Mouse (Mus musculus) E14TG2a.4 (cell line): Measurements from ENCODE around the gene Arhgap10.

ENCODE experiments used
- H3K27me3 ChIP-seq: 2 replicates; pipeline ENCODE4 v1.6.1; 2014; ENCODE audit warnings: low read length, control low read depth; ENCODE audit not compliant: insufficient read depth
- H3K36me3 ChIP-seq: 2 replicates; pipeline ENCODE4 v1.6.1; 2014; ENCODE audit warnings: low read length, control low read depth; ENCODE audit not compliant: insufficient read depth
- H3K4me1 ChIP-seq: replicated peaks from 2 replicates; pipeline ENCODE4 v1.6.1; 2014; ENCODE audit warnings: low read depth, low read length, control low read depth
- H3K4me3 ChIP-seq: replicated peaks from 2 replicates; pipeline ENCODE4 v1.5.1; 2014; ENCODE audit warnings: mild to moderate bottlenecking, low read length
- H3K9me3 ChIP-seq: 2 replicates; pipeline ENCODE4 v1.6.1; 2014; ENCODE audit warnings: low read length, control low read depth
- CTCF ChIP-seq: conservative IDR thresholded peaks from 2 replicates; pipeline ENCODE4 v1.5.1; 2014; ENCODE audit warnings: low read length
- NANOG ChIP-seq: IDR thresholded peaks from 2 replicates; pipeline ENCODE4 v1.6.1; 2014; ENCODE audit warnings: borderline replicate concordance, low read length, mixed read lengths
- POU5F1 ChIP-seq: IDR thresholded peaks from 2 replicates; pipeline ENCODE4 v1.6.1; 2014; ENCODE audit warnings: low read length, borderline replicate concordance

The Arhgap10 gene

GRCm38 (mm10) chr8:77521028-77521785, 3.5 kb upstream of the Arhgap10 start:
- no peak for TF ChIP-seq POU5F1
- Histone ChIP-seq H3K36me3 (no peaks in the 10 kb centered on the region), H3K9me3 (no peaks in the 10 kb centered on the region)

GRCm38 (mm10) chr8:77520601-77521000, 2.8 kb upstream of the Arhgap10 start:
- Histone ChIP-seq H3K27me3 (peaks cover 65% of the 10 kb centered on the region), H3K4me3 (no peak overlapping the region), H3K36me3 (no peaks in the 10 kb centered on the region), H3K9me3 (no peaks in the 10 kb centered on the region), H3K4me1 (peaks cover 24% of the 10 kb centered on the region)
- no peak for TF ChIP-seq CTCF
- TF ChIP-seq POU5F1 = no peak

More at GRCm38 (mm10) chr8:77521028-77521785, 3.5 kb upstream of the Arhgap10 start:
- peaks cover 59% of the 10 kb centered on the region for H3K27me3 ChIP-seq
- peaks cover 24% of the 10 kb centered on the region for H3K4me1 ChIP-seq
- no peak overlapping the region for H3K4me3 ChIP-seq

GRCm38 (mm10) chr8:77518201-77519115, 705 bp upstream of the Arhgap10 start:
- peak overlapping the region; percentile 87 for H3K4me3 ChIP-seq
- H3K9me3 ChIP-seq = no peaks in the 10 kb centered on the region
- no peaks in the 10 kb centered on the region for H3K36me3 ChIP-seq
- peaks cover 80% of the 10 kb centered on the region for H3K27me3 ChIP-seq
- TF ChIP-seq NANOG = no peak
- no peak for TF ChIP-seq CTCF
- TF ChIP-seq POU5F1 = no peak
- peaks cover 25% of the 10 kb centered on the region for H3K4me1 ChIP-seq

- Histone ChIP-seq H3K4me3 (peak overlapping the region; percentile 87), H3K9me3 (no peaks in the 10 kb centered on the region), H3K36me3 (no peaks in the 10 kb centered on the region), H3K4me1 (peaks cover 41% of the 10 kb centered on the region), H3K27me3 (peaks cover 79% of the 10 kb centered on the region)
- no peak for TF ChIP-seq NANOG
- TF ChIP-seq CTCF = no peak
- TF ChIP-seq POU5F1 = no peak
Measured at GRCm38 (mm10) chr8:77516845-77517244, 908 bp downstream of the Arhgap10 start.

DNA sequence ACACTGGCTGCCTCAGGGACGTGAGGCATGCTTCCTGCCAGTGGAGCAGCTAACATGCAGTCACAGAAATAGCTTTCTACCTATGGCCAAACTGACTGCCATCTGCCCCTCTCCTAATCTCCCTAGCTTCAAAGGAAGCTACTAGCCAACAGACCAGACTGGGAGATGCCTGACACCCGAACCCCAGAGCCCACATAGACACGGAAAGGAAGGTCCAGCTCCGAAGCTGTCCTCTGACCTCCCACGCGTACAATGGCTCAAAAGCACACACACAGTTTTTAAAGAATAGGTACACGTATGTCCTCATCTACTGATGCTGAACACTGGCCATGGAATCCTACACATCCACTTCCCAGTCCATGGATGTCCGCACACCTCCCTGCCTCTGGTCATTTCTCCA, 2.0 kb downstream of the Arhgap10 start:
- H3K4me3 ChIP-seq = no peak overlapping the region
- peaks cover 47% of the 10 kb centered on the region for H3K4me1 ChIP-seq
- TF ChIP-seq NANOG (no peak), POU5F1 (no peak), CTCF (no peak)
- H3K27me3 ChIP-seq = peaks cover 73% of the 10 kb centered on the region
- H3K36me3 ChIP-seq = no peaks in the 10 kb centered on the region
- H3K9me3 ChIP-seq = no peaks in the 10 kb centered on the region

GRCm38 (mm10) chr8:77515201-77515600, 2.6 kb downstream of the Arhgap10 start:
- no peaks in the 10 kb centered on the region for H3K9me3 ChIP-seq
- peaks cover 70% of the 10 kb centered on the region for H3K27me3 ChIP-seq
- TF ChIP-seq CTCF = no peak
- TF ChIP-seq POU5F1 = no peak
- no peak for TF ChIP-seq NANOG
- H3K4me1 ChIP-seq = peaks cover 52% of the 10 kb centered on the region
- no peak overlapping the region for H3K4me3 ChIP-seq
- H3K36me3 ChIP-seq = no peaks in the 10 kb centered on the region

- H3K4me3 ChIP-seq = no peak overlapping the region
- peak; percentile 90 for TF ChIP-seq NANOG
- no peak for TF ChIP-seq CTCF
- no peak for TF ChIP-seq POU5F1
- H3K36me3 ChIP-seq = no peaks in the 10 kb centered on the region
- no peaks in the 10 kb centered on the region for H3K9me3 ChIP-seq
- peaks cover 41% of the 10 kb centered on the region for H3K4me1 ChIP-seq
- H3K27me3 ChIP-seq = peaks cover 43% of the 10 kb centered on the region
Measured at GRCm38 (mm10) chr8:77511750-77512493, 5.8 kb downstream of the Arhgap10 start.

DNA sequence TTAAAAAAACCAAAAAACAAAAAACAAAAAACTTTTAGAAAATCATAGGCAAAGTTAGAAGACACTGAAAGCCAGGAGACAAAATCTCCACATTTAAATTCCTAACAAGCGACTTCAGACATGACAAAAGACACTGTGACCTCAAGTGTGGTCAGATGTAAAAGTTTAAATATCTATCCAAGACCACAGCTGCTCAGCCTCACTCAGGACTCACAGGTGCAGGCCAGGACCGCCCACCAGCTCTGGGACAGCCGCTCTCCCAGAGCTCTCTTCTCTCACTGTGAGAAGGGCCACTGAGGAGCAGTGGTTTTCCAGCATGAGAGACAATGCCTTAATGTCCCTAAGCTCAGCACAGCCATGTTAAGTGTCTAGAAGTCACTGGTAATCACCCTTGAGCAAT, 7.3 kb downstream of the Arhgap10 start:
- H3K27me3 ChIP-seq = peaks cover 29% of the 10 kb centered on the region
- no peaks in the 10 kb centered on the region for H3K9me3 ChIP-seq
- no peaks in the 10 kb centered on the region for H3K36me3 ChIP-seq
- no peak for TF ChIP-seq CTCF
- no peak overlapping the region for H3K4me3 ChIP-seq
- peaks cover 34% of the 10 kb centered on the region for H3K4me1 ChIP-seq
